Mouse (Mus musculus) testis, postnatal 10 days (tissue): ENCODE data around the gene 4930444G20Rik.
"Not testable (repeated sequence)": the region's sequence is repeated elsewhere in the genome, so short reads cannot be mapped to it uniquely, and the experiment has no call there.

Source experiments
- DNase-seq: peaks from one replicate; pipeline ENCODE4 v3.0.0; 2021; ENCODE audit warnings: low spot score

The 4930444G20Rik gene

DNA sequence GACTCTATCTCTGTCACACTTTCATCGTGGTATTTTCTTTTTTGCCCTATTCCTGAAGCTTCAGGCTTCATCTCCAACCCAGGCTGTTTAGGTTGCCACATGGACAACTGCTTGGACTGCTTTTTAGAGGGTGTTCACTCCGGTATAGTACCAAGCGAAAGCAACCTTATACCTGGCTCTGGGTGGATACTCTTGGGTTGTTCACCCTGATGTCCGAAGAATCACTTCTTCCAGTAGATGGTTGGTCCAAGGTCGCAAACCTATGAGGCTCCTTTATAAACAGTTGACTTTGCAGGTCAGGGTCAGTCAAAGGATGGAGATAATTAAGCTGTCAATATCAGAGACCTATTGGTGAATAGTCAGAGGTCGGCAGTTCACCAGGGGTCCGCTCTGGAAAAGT lies at the start of gene 4930444G20Rik:
4930444G20Rik (minus strand) TSS at position 101 of the 400 bp plus-strand sequence.
- not testable (repeated sequence) for DNase-seq

DNA sequence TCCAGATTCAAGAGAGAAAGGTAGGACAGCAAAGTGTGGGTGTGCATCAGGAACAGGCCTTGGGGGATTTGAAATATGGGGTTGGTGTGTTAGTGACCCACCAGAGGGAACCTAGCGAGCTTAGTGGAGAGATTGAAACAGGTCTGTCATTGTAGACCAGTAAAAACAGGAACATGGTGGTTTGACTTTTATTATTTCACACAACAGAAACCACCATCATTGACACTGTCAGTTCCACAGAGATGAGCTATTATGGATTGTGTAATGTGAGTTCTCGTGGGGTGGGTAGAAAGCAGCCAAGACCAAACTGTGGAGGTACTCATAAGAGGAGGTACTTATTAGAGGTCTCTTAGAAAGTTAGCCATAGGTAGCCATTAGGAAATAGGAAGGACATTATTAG lies 6.7 kb upstream of the 4930444G20Rik start:
- DNase-seq: no peak

DNA sequence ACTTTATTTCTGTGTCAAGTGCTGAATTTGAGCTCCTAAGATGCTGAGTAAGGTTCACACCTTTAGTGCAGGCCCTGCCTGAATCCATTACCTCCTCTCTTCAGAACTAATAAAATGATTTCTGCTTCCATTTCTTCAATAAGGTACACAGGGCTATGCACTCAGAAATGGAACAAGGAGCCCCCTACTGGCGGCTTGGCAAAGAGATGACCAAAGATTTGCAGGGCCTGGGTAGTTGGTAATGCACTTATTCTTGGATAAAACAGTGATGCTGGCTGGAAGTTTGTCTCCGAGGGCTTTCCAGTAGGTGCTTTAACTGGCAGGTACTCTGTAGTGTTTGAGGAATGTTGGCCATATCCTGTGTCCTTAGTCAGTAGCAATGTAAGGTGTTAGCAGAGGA lies 4.9 kb upstream of the 4930444G20Rik start:
- no peak for DNase-seq

DNA sequence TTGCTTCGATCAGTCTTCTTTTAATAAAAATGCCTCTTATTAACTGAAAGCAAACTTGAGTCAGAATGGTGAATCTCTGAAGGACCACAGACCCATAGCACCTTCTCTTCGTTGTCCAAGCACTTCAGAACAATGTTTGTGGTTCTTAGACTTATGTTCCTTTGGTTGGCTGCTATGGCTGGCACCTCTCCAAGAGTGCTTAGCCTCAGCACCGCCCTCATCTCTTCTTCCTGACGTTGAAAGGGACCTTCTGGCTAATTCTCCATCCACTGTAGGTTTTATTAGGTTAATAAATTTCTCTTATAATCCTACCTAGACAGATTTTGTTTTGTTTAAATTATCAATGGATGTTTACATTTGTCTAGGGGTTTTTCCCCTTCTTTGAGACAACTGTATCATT lies 2.7 kb upstream of the 4930444G20Rik start:
- DNase-seq: no peak

DNA sequence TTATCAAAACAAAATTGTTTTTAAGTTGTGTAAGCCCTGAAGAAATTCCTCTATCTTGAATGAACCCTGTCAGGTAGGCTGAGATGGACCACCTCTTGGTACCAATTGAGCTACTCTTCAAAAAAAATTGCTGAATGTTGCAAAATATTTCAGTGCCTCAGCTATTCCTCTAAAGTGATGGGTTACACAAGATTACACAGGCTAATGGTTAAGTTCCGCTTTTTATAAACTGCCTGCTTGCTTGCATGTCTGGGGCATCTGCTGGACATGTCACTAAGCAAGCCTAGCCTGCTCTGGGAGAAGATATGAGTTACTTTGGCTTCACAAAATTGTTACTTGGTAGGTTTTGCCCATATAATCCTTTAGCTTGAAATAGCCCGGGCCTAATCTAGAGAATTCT lies 2.3 kb upstream of the 4930444G20Rik start:
- no peak for DNase-seq

DNA sequence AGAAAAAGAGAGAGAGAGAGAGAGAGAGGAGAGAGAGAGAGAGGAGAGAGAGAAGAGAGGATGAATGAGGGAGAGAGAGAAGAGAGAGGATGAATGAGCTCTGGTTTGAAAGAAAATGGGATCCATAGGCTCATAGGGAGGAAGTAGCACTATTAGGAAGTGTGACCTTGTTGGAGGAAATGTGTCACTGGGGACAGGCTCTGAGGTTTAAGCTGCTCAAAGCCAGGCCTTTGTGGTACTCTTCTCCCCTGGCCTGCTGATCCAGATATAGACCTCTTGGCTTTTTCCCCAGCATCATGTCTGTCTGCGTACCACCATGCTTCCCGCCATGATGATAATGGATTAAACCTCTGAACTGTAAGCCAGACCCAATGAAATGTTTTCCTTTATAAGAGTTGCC lies 8.5 kb downstream of the 4930444G20Rik start:
- DNase-seq: no peak

DNA sequence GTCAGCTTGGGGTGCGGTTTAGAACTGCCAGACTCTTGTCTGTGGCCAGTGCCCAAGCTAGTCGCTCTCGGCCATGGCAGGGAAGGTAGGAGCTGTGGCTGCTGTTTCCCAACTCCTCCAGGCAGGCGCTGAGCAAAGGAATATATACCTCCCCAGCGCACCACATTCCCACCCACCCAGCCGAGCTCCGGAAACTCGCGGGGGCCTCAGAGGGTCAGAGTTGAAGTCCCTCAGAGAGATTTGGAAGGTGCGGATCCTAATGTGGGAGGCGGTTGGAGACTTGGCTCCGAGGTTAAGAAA lies 8.9 kb downstream of the 4930444G20Rik start:
- DNase-seq: no peak

DNA sequence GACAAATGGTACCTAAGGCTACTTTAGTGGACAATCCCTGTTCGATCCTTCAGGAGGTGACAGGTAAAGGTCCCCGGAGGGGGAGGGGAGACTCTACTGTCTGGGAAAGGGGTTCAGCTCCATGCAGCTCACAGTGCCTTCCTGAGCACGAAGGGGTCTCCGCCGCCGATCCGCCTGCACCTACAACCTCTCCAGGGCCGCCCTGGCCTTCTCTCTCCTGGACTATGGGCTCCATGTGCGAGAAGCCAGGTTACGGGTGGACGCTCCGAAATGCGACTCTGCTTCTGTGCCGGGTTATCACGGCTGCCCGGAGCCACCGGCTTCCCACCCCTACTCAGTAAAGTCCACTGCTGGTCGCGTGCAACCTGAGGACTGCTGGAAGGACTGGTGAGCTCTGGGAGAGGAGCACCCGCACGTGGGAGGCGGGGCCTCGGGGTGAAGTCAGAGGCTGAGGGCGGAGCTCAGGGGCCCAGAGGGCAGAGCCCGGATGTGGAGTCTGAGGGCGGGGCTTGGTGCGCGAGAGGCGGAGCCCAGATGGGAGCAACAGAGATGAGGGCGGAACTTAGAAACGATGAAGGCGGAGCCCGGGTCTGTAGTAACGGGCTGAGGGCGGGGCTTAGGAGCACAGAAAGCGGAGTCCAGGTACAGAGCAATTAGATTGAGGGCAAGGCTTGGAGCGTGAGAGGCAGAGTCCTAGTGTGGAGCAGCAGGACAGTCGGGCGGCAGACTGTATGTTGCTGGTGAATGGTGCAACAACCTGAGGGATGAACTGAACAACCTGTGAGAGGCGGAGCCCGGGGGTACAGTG lies 9.5 kb downstream of the 4930444G20Rik start:
- peak; percentile 98 for DNase-seq

DNA sequence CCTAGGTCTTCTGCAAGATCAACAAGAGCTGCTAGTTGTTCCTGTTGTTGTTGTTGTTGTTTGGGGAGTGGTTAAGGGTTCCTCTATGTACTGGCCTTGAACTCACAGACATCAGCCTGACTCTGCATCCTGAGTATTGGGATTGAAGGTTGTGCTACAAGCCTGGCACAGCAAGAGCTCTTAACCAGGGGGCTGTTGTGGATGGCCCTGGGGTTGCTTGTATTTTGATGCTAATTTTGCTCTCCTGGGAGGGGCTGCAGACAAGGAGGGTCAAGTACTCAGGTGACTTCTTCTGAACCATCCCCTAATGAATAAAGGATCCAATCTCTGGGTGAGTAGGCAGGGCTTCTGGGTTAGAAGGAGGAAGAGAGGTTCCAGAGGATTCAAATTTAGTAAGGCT lies 12.6 kb downstream of the 4930444G20Rik start:
- no peak for DNase-seq

DNA sequence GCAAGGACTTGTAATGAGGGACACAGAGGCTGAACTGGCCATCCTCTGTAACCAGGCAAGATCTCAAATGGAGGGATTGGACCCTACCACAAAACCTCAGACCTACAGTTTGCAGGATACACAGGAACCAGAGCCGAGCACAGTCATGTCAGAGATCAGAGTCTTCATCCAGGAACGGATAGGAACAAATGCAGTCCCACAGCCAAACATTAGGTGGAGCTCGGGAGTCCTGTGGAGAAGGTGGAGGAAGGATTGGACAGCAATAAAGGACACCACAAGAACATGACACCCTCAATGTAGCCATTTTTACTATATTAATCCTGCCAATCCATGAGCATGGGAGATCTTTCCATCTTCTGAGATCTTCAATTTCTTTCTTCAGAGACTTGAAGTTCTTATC lies 31.6 kb downstream of the 4930444G20Rik start:
- peak; percentile 69 for DNase-seq

DNA sequence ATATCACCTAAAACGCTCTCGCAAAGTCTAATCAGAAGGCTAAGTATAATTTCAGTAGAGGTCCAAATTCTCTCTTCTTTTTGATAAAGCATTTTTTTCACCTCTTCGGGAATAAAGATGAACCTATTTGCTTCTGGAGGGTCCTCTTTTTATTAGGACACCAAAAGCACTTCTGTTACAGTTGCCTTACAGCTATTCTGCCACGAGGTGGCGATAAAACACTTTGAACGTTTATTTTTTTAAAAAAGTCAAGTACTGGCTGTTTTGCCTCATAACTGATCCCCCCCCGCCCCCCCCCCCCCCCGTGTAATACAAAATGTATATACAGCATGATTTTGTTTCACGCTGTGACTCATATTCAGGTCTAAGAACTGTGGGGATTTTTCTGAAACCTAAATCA lies 33.6 kb downstream of the 4930444G20Rik start:
- DNase-seq: peak; percentile 47

DNA sequence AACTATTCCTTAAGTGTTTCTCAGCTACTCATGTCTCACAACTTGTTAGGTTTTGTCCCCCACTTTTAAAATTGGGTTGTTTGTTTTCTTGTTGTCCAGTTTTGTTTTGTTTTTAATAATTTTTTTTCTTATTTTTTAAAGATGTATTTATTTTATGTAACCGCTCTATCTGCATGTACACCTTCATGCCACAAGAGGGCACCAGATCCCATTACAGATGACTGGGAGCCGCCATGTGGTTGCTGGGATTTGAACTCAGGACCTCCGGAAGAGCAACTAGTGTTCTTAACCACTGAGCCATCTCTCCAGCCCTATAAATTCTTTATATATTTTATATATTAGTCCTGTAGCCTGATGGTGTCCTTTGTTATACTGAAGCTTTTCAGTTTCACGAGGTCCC lies 49.3 kb downstream of the 4930444G20Rik start:
- DNase-seq: no peak

DNA sequence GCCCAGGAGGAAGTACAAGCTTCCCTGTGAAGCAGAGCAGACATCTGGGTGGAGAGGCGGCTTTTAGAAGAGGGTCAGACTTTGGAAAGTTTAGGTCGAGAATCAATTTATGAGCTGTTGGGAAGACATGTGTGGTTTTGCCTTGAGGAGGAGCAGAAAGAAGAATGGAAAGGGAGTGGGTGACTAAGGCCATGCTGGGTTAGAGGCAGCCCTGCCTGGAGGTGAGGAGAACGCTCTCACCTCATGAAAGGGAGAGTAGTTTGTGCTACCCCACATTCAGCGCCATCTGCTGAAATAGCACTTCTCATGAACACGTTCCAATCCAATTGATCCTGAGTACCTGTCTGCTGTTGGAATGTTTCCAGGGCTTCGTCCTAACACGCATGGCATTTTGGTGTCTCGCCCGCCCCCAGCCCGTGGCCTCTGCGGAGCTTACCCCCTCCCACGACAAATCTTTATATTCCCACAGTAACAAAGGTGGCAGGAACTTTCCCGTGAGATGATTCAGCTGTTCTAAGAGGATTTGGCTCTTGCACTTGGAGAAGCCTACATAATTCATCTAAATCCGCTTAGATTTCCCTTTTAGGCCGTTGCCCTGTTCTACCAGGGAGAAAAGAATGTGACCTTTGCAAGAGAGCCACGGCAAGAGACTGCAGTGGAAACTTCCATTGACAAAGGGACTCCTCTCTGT lies 50.3 kb downstream of the 4930444G20Rik start:
- DNase-seq: no peak
